Mouse (Mus musculus): ENCODE results near the gene Slfn5. TPM values are rescaled to one million over a fixed set of nuclear protein-coding genes. Genes with fewer than 3 reads are reported as not detected.

The Slfn5 gene
- polyA plus RNA-seq, 1 experiment, result 0.01 TPM

GRCm38 (mm10) chr11:82933186-82933585 is 18.0 kb upstream of the Slfn5 start:
- TF ChIP-seq GATA1 (IDR thresholded peaks at IDR 0.05; ENCODE audit: low read length) (no peak), TAL1 (IDR thresholded peaks at IDR 0.05; ENCODE audit: low read length) (no peak)
- Histone ChIP-seq H3K4me3 (replicated peaks) (no peak overlapping the region), H3K36me3 (ENCODE audit: control insufficient read depth) (no peaks in the 10 kb centered on the region)

GRCm38 (mm10) chr11:82943336-82943735 is 7.8 kb upstream of the Slfn5 start:
- Histone ChIP-seq H3K36me3 (ENCODE audit: control insufficient read depth) (no peaks in the 10 kb centered on the region), H3K27me3 (ENCODE audit: control insufficient read depth) (peaks cover 11% of the 10 kb centered on the region), H3K4me1 (ENCODE audit: control insufficient read depth) (no peaks in the 10 kb centered on the region), H3K9me3 (ENCODE audit: control insufficient read depth, low read length) (no peaks in the 10 kb centered on the region), H3K4me3 (replicated peaks) (no peak overlapping the region)
- TF ChIP-seq TAL1 (IDR thresholded peaks at IDR 0.05; ENCODE audit: low read length), result no peak
- no peak for TF ChIP-seq GATA1 (IDR thresholded peaks at IDR 0.05; ENCODE audit: low read length)

More at GRCm38 (mm10) chr11:82933186-82933585, 18.0 kb upstream of the Slfn5 start:
- Histone ChIP-seq H3K9me3 (ENCODE audit: control insufficient read depth, low read length) (no peaks in the 10 kb centered on the region), H3K4me1 (ENCODE audit: control insufficient read depth) (no peaks in the 10 kb centered on the region), H3K27me3 (ENCODE audit: control insufficient read depth) (peaks cover 92% of the 10 kb centered on the region)

- TF ChIP-seq TAL1 (IDR thresholded peaks at IDR 0.05; ENCODE audit: low read length) (no peak), GATA1 (IDR thresholded peaks at IDR 0.05; ENCODE audit: low read length) (no peak)
- H3K27me3 ChIP-seq (ENCODE audit: control insufficient read depth), result peaks cover 25% of the 10 kb centered on the region
- no peak overlapping the region for H3K4me3 ChIP-seq (replicated peaks)
- H3K9me3 ChIP-seq (ENCODE audit: control insufficient read depth, low read length), result no peaks in the 10 kb centered on the region
- no peaks in the 10 kb centered on the region for H3K36me3 ChIP-seq (ENCODE audit: control insufficient read depth)
- no peaks in the 10 kb centered on the region for H3K4me1 ChIP-seq (ENCODE audit: control insufficient read depth)
Measured at GRCm38 (mm10) chr11:82945636-82946035, 5.5 kb upstream of the Slfn5 start.

- Histone ChIP-seq H3K9me3 (ENCODE audit: control insufficient read depth, low read length) (no peaks in the 10 kb centered on the region), H3K4me3 (replicated peaks) (no peak overlapping the region), H3K27me3 (ENCODE audit: control insufficient read depth) (peaks cover 43% of the 10 kb centered on the region), H3K36me3 (ENCODE audit: control insufficient read depth) (no peaks in the 10 kb centered on the region), H3K4me1 (ENCODE audit: control insufficient read depth) (peaks cover 6% of the 10 kb centered on the region)
- TF ChIP-seq GATA1 (IDR thresholded peaks at IDR 0.05; ENCODE audit: low read length), result no peak
- TF ChIP-seq TAL1 (IDR thresholded peaks at IDR 0.05; ENCODE audit: low read length), result no peak
Measured at GRCm38 (mm10) chr11:82947457-82947856, 3.7 kb upstream of the Slfn5 start.

- TF ChIP-seq GATA1 (IDR thresholded peaks at IDR 0.05; ENCODE audit: low read length) (no peak), TAL1 (IDR thresholded peaks at IDR 0.05; ENCODE audit: low read length) (no peak)
- Histone ChIP-seq H3K4me1 (ENCODE audit: control insufficient read depth) (peaks cover 6% of the 10 kb centered on the region), H3K9me3 (ENCODE audit: control insufficient read depth, low read length) (no peaks in the 10 kb centered on the region), H3K27me3 (ENCODE audit: control insufficient read depth) (peaks cover 56% of the 10 kb centered on the region), H3K4me3 (replicated peaks) (no peak overlapping the region), H3K36me3 (ENCODE audit: control insufficient read depth) (no peaks in the 10 kb centered on the region)
Measured at GRCm38 (mm10) chr11:82949036-82949435, 2.1 kb upstream of the Slfn5 start.

GRCm38 (mm10) chr11:82951865-82952611 is 889 bp downstream of the Slfn5 start:
- no peak overlapping the region for H3K4me3 ChIP-seq (replicated peaks)

GRCm38 (mm10) chr11:82952612-82953542 is 1.7 kb downstream of the Slfn5 start:
- no peaks in the 10 kb centered on the region for H3K9me3 ChIP-seq (ENCODE audit: control insufficient read depth, low read length)
- H3K27me3 ChIP-seq (ENCODE audit: control insufficient read depth), result peaks cover 75% of the 10 kb centered on the region
- TF ChIP-seq TAL1 (IDR thresholded peaks at IDR 0.05; ENCODE audit: low read length) (no peak), GATA1 (IDR thresholded peaks at IDR 0.05; ENCODE audit: low read length) (no peak)
- H3K36me3 ChIP-seq (ENCODE audit: control insufficient read depth), result no peaks in the 10 kb centered on the region
- H3K4me3 ChIP-seq (replicated peaks), result no peak overlapping the region
- peaks cover 6% of the 10 kb centered on the region for H3K4me1 ChIP-seq (ENCODE audit: control insufficient read depth)

More at GRCm38 (mm10) chr11:82951865-82952611, 889 bp downstream of the Slfn5 start:
- H3K27me3 ChIP-seq (ENCODE audit: control insufficient read depth), result peaks cover 75% of the 10 kb centered on the region
- TF ChIP-seq GATA1 (IDR thresholded peaks at IDR 0.05; ENCODE audit: low read length), result no peak
- TF ChIP-seq TAL1 (IDR thresholded peaks at IDR 0.05; ENCODE audit: low read length), result no peak
- no peaks in the 10 kb centered on the region for H3K36me3 ChIP-seq (ENCODE audit: control insufficient read depth)
- peaks cover 6% of the 10 kb centered on the region for H3K4me1 ChIP-seq (ENCODE audit: control insufficient read depth)
- no peaks in the 10 kb centered on the region for H3K9me3 ChIP-seq (ENCODE audit: control insufficient read depth, low read length)

GRCm38 (mm10) chr11:82954631-82955030 is 3.5 kb downstream of the Slfn5 start:
- Histone ChIP-seq H3K36me3 (ENCODE audit: control insufficient read depth) (no peaks in the 10 kb centered on the region), H3K9me3 (ENCODE audit: control insufficient read depth, low read length) (no peaks in the 10 kb centered on the region), H3K4me1 (ENCODE audit: control insufficient read depth) (peaks cover 6% of the 10 kb centered on the region), H3K27me3 (ENCODE audit: control insufficient read depth) (peaks cover 61% of the 10 kb centered on the region), H3K4me3 (replicated peaks) (no peak overlapping the region)
- TF ChIP-seq TAL1 (IDR thresholded peaks at IDR 0.05; ENCODE audit: low read length) (no peak), GATA1 (IDR thresholded peaks at IDR 0.05; ENCODE audit: low read length) (no peak)

GRCm38 (mm10) chr11:82956925-82957324 is 5.8 kb downstream of the Slfn5 start:
- Histone ChIP-seq H3K9me3 (ENCODE audit: control insufficient read depth, low read length) (no peaks in the 10 kb centered on the region), H3K36me3 (ENCODE audit: control insufficient read depth) (no peaks in the 10 kb centered on the region), H3K4me3 (replicated peaks) (no peak overlapping the region), H3K27me3 (ENCODE audit: control insufficient read depth) (peaks cover 45% of the 10 kb centered on the region), H3K4me1 (ENCODE audit: control insufficient read depth) (peaks cover 4% of the 10 kb centered on the region)
- no peak for TF ChIP-seq GATA1 (IDR thresholded peaks at IDR 0.05; ENCODE audit: low read length)
- TF ChIP-seq TAL1 (IDR thresholded peaks at IDR 0.05; ENCODE audit: low read length), result no peak
